Mouse (Mus musculus) forebrain, embryonic 16.5 days (tissue): ENCODE measurements around the gene Prss41. TPM values are rescaled to one million over a fixed set of nuclear protein-coding genes. Genes with fewer than 3 reads are reported as not detected.
A peak's percentile ranks its signal among the peaks of the same experiment; 100 is the strongest.

Experiments used
- ATAC-seq: fragments of 200-750 bp; cut with Nextera tagmentation; 2 replicates; pipeline ENCODE4 v1.8.0; 2017; ENCODE audit warnings: mild to moderate bottlenecking, moderate library complexity
- H3K27ac ChIP-seq: fragments of 300-500 bp; sonication (generic); 2 replicates; pipeline ENCODE4 v1.5.1; 2014; ENCODE audit warnings: low read length, control low read depth
- H3K27me3 ChIP-seq: fragments of 300-500 bp; sonication (generic); replicated peaks from 2 replicates; pipeline ENCODE4 v1.6.1; 2014; ENCODE audit warnings: low read length; ENCODE audit not compliant: control insufficient read depth, insufficient read depth
- H3K36me3 ChIP-seq: fragments of 300-500 bp; sonication (generic); 2 replicates; pipeline ENCODE4 v1.6.1; 2014; ENCODE audit not compliant: control insufficient read depth, insufficient read depth
- H3K4me1 ChIP-seq: fragments of 300-500 bp; sonication (generic); replicated peaks from 2 replicates; pipeline ENCODE4 v1.6.1; 2014; ENCODE audit warnings: low read length; ENCODE audit not compliant: control insufficient read depth, insufficient read depth
- H3K4me2 ChIP-seq: fragments of 300-500 bp; sonication (generic); 2 replicates; pipeline ENCODE4 v1.6.1; 2014; ENCODE audit warnings: mild to moderate bottlenecking, low read length, control low read depth
- H3K4me3 ChIP-seq: fragments of 300-500 bp; sonication (generic); replicated peaks from 2 replicates; pipeline ENCODE4 v1.5.1; 2014; ENCODE audit warnings: mild to moderate bottlenecking, low read length, control low read depth
- H3K9ac ChIP-seq: fragments of 300-500 bp; sonication (generic); replicated peaks from 2 replicates; pipeline ENCODE4 v1.6.1; 2014; ENCODE audit warnings: low read depth, low read length, control low read depth
- H3K9me3 ChIP-seq: fragments of 300-500 bp; sonication (generic); 2 replicates; pipeline ENCODE4 v1.6.1; 2016; ENCODE audit warnings: low read length; ENCODE audit not compliant: control insufficient read depth
- WGBS: fragments of 180-500 bp; shearing (Covaris S2); extraction: QIAGEN DNeasy Blood & Tissue Kit; methylation state at CpG from one replicate; pipeline ENCODE4 v1.1.7; 2014; 5-methylcytosine and 5-hydroxymethylcytosine counted together
- polyA plus RNA-seq: library from polyadenylated mRNA; unstranded; fragments of >200 nt; fragmentation: Nextera tagmentation; extraction: Ambion mirVana; gene quantifications from 2 replicates; pipeline ENCODE4 v1.2.1, GENCODE M21; 2015

The Prss41 gene
- polyA plus RNA-seq, 1 experiment from 2014 or later = 1.0 TPM

GRCm38 (mm10) chr17:23829064-23829619, 14.8 kb downstream of the Prss41 start, which contains the start of gene Elob:
Elob (minus strand) TSS chr17:23829136.
- Histone ChIP-seq H3K4me3 (peak within 1 kb of the TSS; percentile 80), H3K27ac (peak within 1 kb of the TSS; percentile 98), H3K36me3 (peaks cover 7% of the 10 kb centered on the region; the same call in 1 of the 2 replicates), H3K4me2 (peak within 1 kb of the TSS; percentile 79), H3K4me1 (peaks cover 18% of the 10 kb centered on the region), H3K9ac (peak within 1 kb of the TSS; percentile 76), H3K27me3 (peaks cover 7% of the 10 kb centered on the region), H3K9me3 (no peaks in the 10 kb centered on the region)
- WGBS = 1% methylated on average over 20 of the region's 42 CpGs
- peak; percentile 96 for ATAC-seq

GRCm38 (mm10) chr17:23828271-23829001, 15.5 kb downstream of the Prss41 start:
- Histone ChIP-seq H3K27ac (peak overlapping the region; percentile 77), H3K9me3 (no peaks in the 10 kb centered on the region), H3K4me1 (peaks cover 18% of the 10 kb centered on the region), H3K36me3 (peaks cover 10% of the 10 kb centered on the region), H3K27me3 (peaks cover 7% of the 10 kb centered on the region), H3K4me3 (peak overlapping the region; percentile 80), H3K9ac (peak overlapping the region; percentile 76), H3K4me2 (peak overlapping the region; percentile 79)
- peak; percentile 74 for ATAC-seq
- under 1% methylated on average over 43 of the region's 47 CpGs for WGBS

- H3K27me3 ChIP-seq = peaks cover under 1% of the 10 kb centered on the region
- H3K36me3 ChIP-seq = peaks cover 19% of the 10 kb centered on the region
- no peak for ATAC-seq
- 86% methylated on average over 4 of the region's 4 CpGs for WGBS
- peaks cover 18% of the 10 kb centered on the region for H3K4me1 ChIP-seq
- no peak overlapping the region for H3K4me2 ChIP-seq
- no peak overlapping the region for H3K27ac ChIP-seq
- H3K9me3 ChIP-seq = no peaks in the 10 kb centered on the region
- H3K9ac ChIP-seq = no peak overlapping the region
- H3K4me3 ChIP-seq = no peak overlapping the region
Measured at GRCm38 (mm10) chr17:23825591-23825990, 18.4 kb downstream of the Prss41 start.

GRCm38 (mm10) chr17:23823614-23824013, 20.4 kb downstream of the Prss41 start:
- H3K27me3 ChIP-seq = no peaks in the 10 kb centered on the region
- H3K27ac ChIP-seq = no peak overlapping the region
- peaks cover 38% of the 10 kb centered on the region for H3K36me3 ChIP-seq
- 93% methylated on average over 12 of the region's 12 CpGs for whole genome bisulfite sequencing
- H3K9me3 ChIP-seq = peaks cover 16% of the 10 kb centered on the region
- peaks cover 14% of the 10 kb centered on the region for H3K4me1 ChIP-seq
- H3K4me3 ChIP-seq = no peak overlapping the region
- no peak; the same call in 1 of the 2 replicates for ATAC-seq
- no peak overlapping the region for H3K9ac ChIP-seq
- H3K4me2 ChIP-seq = no peak overlapping the region

- peaks cover 11% of the 10 kb centered on the region for H3K4me1 ChIP-seq
- H3K27ac ChIP-seq = no peak overlapping the region
- whole genome bisulfite sequencing = 85% methylated on average over 16 of the region's 16 CpGs
- H3K9ac ChIP-seq = no peak overlapping the region
- peak; percentile 13; the same call in 1 of the 2 replicates for ATAC-seq
- no peak overlapping the region for H3K4me2 ChIP-seq
- no peaks in the 10 kb centered on the region for H3K27me3 ChIP-seq
- H3K36me3 ChIP-seq = peaks cover 44% of the 10 kb centered on the region
- H3K4me3 ChIP-seq = no peak overlapping the region
- peaks cover 21% of the 10 kb centered on the region for H3K9me3 ChIP-seq
Measured at GRCm38 (mm10) chr17:23823018-23823417, 21.0 kb downstream of the Prss41 start.

GRCm38 (mm10) chr17:23822094-23822493, 21.9 kb downstream of the Prss41 start:
- peaks cover 22% of the 10 kb centered on the region for H3K9me3 ChIP-seq
- H3K27me3 ChIP-seq = no peaks in the 10 kb centered on the region
- WGBS = 81% methylated on average over 6 of the region's 6 CpGs
- H3K27ac ChIP-seq = no peak overlapping the region
- no peak overlapping the region for H3K9ac ChIP-seq
- no peak for ATAC-seq
- H3K4me1 ChIP-seq = peaks cover 2% of the 10 kb centered on the region; the same call in 1 of the 2 replicates
- no peak overlapping the region for H3K4me2 ChIP-seq
- peaks cover 54% of the 10 kb centered on the region for H3K36me3 ChIP-seq
- H3K4me3 ChIP-seq = no peak overlapping the region

- peaks cover 22% of the 10 kb centered on the region for H3K9me3 ChIP-seq
- ATAC-seq = no peak
Measured at GRCm38 (mm10) chr17:23820731-23821130, 23.2 kb downstream of the Prss41 start.

GRCm38 (mm10) chr17:23819235-23819634, 24.7 kb downstream of the Prss41 start:
- 99% methylated on average over 25 of the region's 25 CpGs for WGBS
- Histone ChIP-seq H3K9me3 (peaks cover 25% of the 10 kb centered on the region), H3K36me3 (peaks cover 73% of the 10 kb centered on the region), H3K4me1 (no peaks in the 10 kb centered on the region), H3K27ac (no peak overlapping the region), H3K4me3 (no peak overlapping the region), H3K4me2 (no peak overlapping the region), H3K27me3 (no peaks in the 10 kb centered on the region), H3K9ac (no peak overlapping the region)
- no peak for ATAC-seq

More at GRCm38 (mm10) chr17:23820731-23821130, 23.2 kb downstream of the Prss41 start:
- Histone ChIP-seq H3K36me3 (peaks cover 61% of the 10 kb centered on the region), H3K27me3 (no peaks in the 10 kb centered on the region), H3K27ac (no peak overlapping the region), H3K4me3 (no peak overlapping the region), H3K4me1 (no peaks in the 10 kb centered on the region), H3K4me2 (no peak overlapping the region), H3K9ac (no peak overlapping the region)
- 95% methylated on average over 5 of the region's 5 CpGs for WGBS

- WGBS = 98% methylated on average over 8 of the region's 8 CpGs
- no peak overlapping the region for H3K27ac ChIP-seq
- no peak for ATAC-seq
- H3K4me2 ChIP-seq = no peak overlapping the region
- no peak overlapping the region for H3K9ac ChIP-seq
- H3K36me3 ChIP-seq = peaks cover 76% of the 10 kb centered on the region
- H3K4me1 ChIP-seq = no peaks in the 10 kb centered on the region
- H3K4me3 ChIP-seq = no peak overlapping the region
- H3K27me3 ChIP-seq = no peaks in the 10 kb centered on the region
- peaks cover 25% of the 10 kb centered on the region for H3K9me3 ChIP-seq
Measured at GRCm38 (mm10) chr17:23818579-23818978, 25.4 kb downstream of the Prss41 start.
